Mouse (Mus musculus) hindbrain, embryonic 16.5 days (tissue): Measurements from ENCODE around the gene Sdhd. TPM values are rescaled to one million over a fixed set of nuclear protein-coding genes. Genes with fewer than 3 reads are reported as not detected.

ENCODE experiments used
- ATAC-seq: fragments of 200-750 bp; cut with Nextera tagmentation; 2 replicates; pipeline ENCODE4 v1.8.0; 2017; ENCODE audit warnings: moderate TSS enrichment, moderate library complexity
- H3K27ac ChIP-seq: fragments of 300-500 bp; sonication (generic); 2 replicates; pipeline ENCODE4 v1.5.1; 2014; ENCODE audit warnings: low read depth, mild to moderate bottlenecking, control low read depth, low read length, moderate library complexity
- H3K27me3 ChIP-seq: fragments of 300-500 bp; sonication (generic); replicated peaks from 2 replicates; pipeline ENCODE4 v1.6.1; 2014; ENCODE audit warnings: low read length; ENCODE audit not compliant: control insufficient read depth, insufficient read depth
- H3K36me3 ChIP-seq: fragments of 300-500 bp; sonication (generic); 2 replicates; pipeline ENCODE4 v1.6.1; 2014; ENCODE audit warnings: mild to moderate bottlenecking, low read length, moderate library complexity, mixed read lengths; ENCODE audit not compliant: control insufficient read depth, insufficient read depth
- H3K4me1 ChIP-seq: fragments of 300-500 bp; sonication (generic); 2 replicates; pipeline ENCODE4 v1.6.1; 2014; ENCODE audit warnings: low read depth, low read length; ENCODE audit not compliant: control insufficient read depth, insufficient read depth
- H3K4me2 ChIP-seq: fragments of 300-500 bp; sonication (generic); 2 replicates; pipeline ENCODE4 v1.6.1; 2014; ENCODE audit warnings: mild to moderate bottlenecking, low read length, control low read depth, moderate library complexity
- H3K4me3 ChIP-seq: fragments of 300-500 bp; sonication (generic); 2 replicates; pipeline ENCODE4 v1.5.1; 2014; ENCODE audit warnings: mild to moderate bottlenecking, low read length, control low read depth, moderate library complexity
- H3K9ac ChIP-seq: fragments of 300-500 bp; sonication (generic); 2 replicates; pipeline ENCODE4 v1.6.1; 2014; ENCODE audit warnings: low read depth, mild to moderate bottlenecking, control low read depth, low read length, moderate library complexity
- H3K9me3 ChIP-seq: fragments of 300-500 bp; sonication (generic); 2 replicates; pipeline ENCODE4 v1.6.1; 2014; ENCODE audit warnings: mild to moderate bottlenecking, low read length, moderate library complexity; ENCODE audit not compliant: control insufficient read depth
- WGBS: fragments of 180-500 bp; shearing (Covaris S2); extraction: QIAGEN DNeasy Blood & Tissue Kit; methylation state at CpG from one replicate; pipeline ENCODE4 v1.1.7; 2014; 5-methylcytosine and 5-hydroxymethylcytosine counted together
- polyA plus RNA-seq: library from polyadenylated mRNA; unstranded; fragments of >200 nt; fragmentation: Nextera tagmentation; extraction: Ambion mirVana; gene quantifications from 2 replicates; pipeline ENCODE4 v1.2.1, GENCODE M21; 2015

Gene Sdhd
- polyA plus RNA-seq, 1 experiment from 2014 or later = 319 TPM

GRCm38 (mm10) chr9:50552206-50552605, 51.4 kb downstream of the Sdhd start:
- H3K4me2 ChIP-seq = no peak overlapping the region
- peaks cover 6% of the 10 kb centered on the region for H3K4me1 ChIP-seq
- no peak for ATAC-seq
- H3K4me3 ChIP-seq = no peak overlapping the region
- no peaks in the 10 kb centered on the region for H3K27me3 ChIP-seq
- no peaks in the 10 kb centered on the region for H3K9me3 ChIP-seq
- no peak overlapping the region for H3K9ac ChIP-seq
- no peaks in the 10 kb centered on the region for H3K36me3 ChIP-seq
- WGBS = 82% methylated on average over 5 of the region's 5 CpGs
- H3K27ac ChIP-seq = no peak overlapping the region

- H3K9ac ChIP-seq = no peak overlapping the region
- H3K27me3 ChIP-seq = no peaks in the 10 kb centered on the region
- no peak overlapping the region for H3K4me2 ChIP-seq
- peaks cover under 1% of the 10 kb centered on the region; the same call in 1 of the 2 replicates for H3K4me1 ChIP-seq
- WGBS = 86% methylated on average over 4 of the region's 4 CpGs
- H3K36me3 ChIP-seq = no peaks in the 10 kb centered on the region
- ATAC-seq = no peak
- no peaks in the 10 kb centered on the region for H3K9me3 ChIP-seq
- no peak overlapping the region for H3K27ac ChIP-seq
- H3K4me3 ChIP-seq = no peak overlapping the region
Measured at GRCm38 (mm10) chr9:50548936-50549335, 54.7 kb downstream of the Sdhd start.

GRCm38 (mm10) chr9:50547859-50548478, 55.6 kb downstream of the Sdhd start:
- WGBS = 71% methylated on average over 5 of the region's 5 CpGs
- no peak for ATAC-seq
- Histone ChIP-seq H3K9ac (no peak overlapping the region), H3K4me3 (no peak overlapping the region), H3K9me3 (no peaks in the 10 kb centered on the region), H3K4me2 (no peak overlapping the region), H3K27me3 (no peaks in the 10 kb centered on the region), H3K27ac (no peak overlapping the region), H3K4me1 (no peaks in the 10 kb centered on the region), H3K36me3 (no peaks in the 10 kb centered on the region)

Other genes with a start within 250 kb of the Sdhd start
- gene Plet1, start 109.3 kb downstream of the Sdhd start, polyA plus RNA-seq = 0.90 and 1.1 TPM in 2 replicates
- 95.6 and 113 TPM in 2 replicates for gene Pts, start 75.1 kb downstream of the Sdhd start, polyA plus RNA-seq
- 19.3 and 21.9 TPM in 2 replicates for gene Il18, start 49.0 kb downstream of the Sdhd start, polyA plus RNA-seq
- 0.59 and 0.64 TPM in 2 replicates for gene Bco2, start 48.6 kb downstream of the Sdhd start, polyA plus RNA-seq
- 0.34 and 0.36 TPM in 2 replicates for gene Tex12, start 42.5 kb downstream of the Sdhd start, polyA plus RNA-seq
- 311 and 364 TPM in 2 replicates for gene Timm8b, start 98 bp upstream of the Sdhd start, polyA plus RNA-seq
- gene Pih1d2, start 13.5 kb upstream of the Sdhd start, polyA plus RNA-seq = 5.2 and 7.1 TPM in 2 replicates
- gene Nkapd1, start 13.7 kb upstream of the Sdhd start, polyA plus RNA-seq = 15.3 and 16.4 TPM in 2 replicates
- 58.8 and 60.1 TPM in 2 replicates for gene Dlat, start 56.0 kb upstream of the Sdhd start, polyA plus RNA-seq
- gene Dixdc1, start 135.7 kb upstream of the Sdhd start, polyA plus RNA-seq = 31.6 and 33.7 TPM in 2 replicates
- gene 2310030G06Rik, start 142.7 kb upstream of the Sdhd start, polyA plus RNA-seq = 2.1 and 2.5 TPM in 2 replicates
- gene Cryab, start 147.5 kb upstream of the Sdhd start, polyA plus RNA-seq = 16.3 and 20.9 TPM in 2 replicates
- gene Hspb2, start 148.5 kb upstream of the Sdhd start, polyA plus RNA-seq = 1.1 and 5.2 TPM in 2 replicates
- 10.7 and 11.1 TPM in 2 replicates for gene Fdxacb1, start 164.4 kb upstream of the Sdhd start, polyA plus RNA-seq
- gene Alg9, start 171.2 kb upstream of the Sdhd start, polyA plus RNA-seq = 57.9 and 65.7 TPM in 2 replicates
- 57.7 and 61.7 TPM in 2 replicates for gene 1110032A03Rik, start 171.7 kb upstream of the Sdhd start, polyA plus RNA-seq
- gene Ppp2r1b, start 241.5 kb upstream of the Sdhd start, polyA plus RNA-seq = 41.1 and 48.1 TPM in 2 replicates